Mouse (Mus musculus) liver, embryonic 16.5 days (tissue): ENCODE data around the gene Ptpn6. TPM values are rescaled to one million over a fixed set of nuclear protein-coding genes. Genes with fewer than 3 reads are reported as not detected.

Experiments used
- ATAC-seq: fragments of 200-750 bp; cut with Nextera tagmentation; 2 replicates; pipeline ENCODE4 v1.8.0; 2017; ENCODE audit warnings: low read depth, mild to moderate bottlenecking, moderate number of reproducible peaks, moderate library complexity
- H3K27ac ChIP-seq: fragments of 300-500 bp; sonication (generic); 2 replicates; pipeline ENCODE4 v1.5.1; 2014; ENCODE audit warnings: mild to moderate bottlenecking, low read length
- H3K27me3 ChIP-seq: fragments of 300-500 bp; sonication (generic); 2 replicates; pipeline ENCODE4 v1.6.1; 2014; ENCODE audit warnings: low read depth, low read length, mixed read lengths; ENCODE audit not compliant: control insufficient read depth, insufficient read depth
- H3K36me3 ChIP-seq: fragments of 300-500 bp; sonication (generic); 2 replicates; pipeline ENCODE4 v1.6.1; 2014; ENCODE audit warnings: mild to moderate bottlenecking; ENCODE audit not compliant: control insufficient read depth, insufficient read depth
- H3K4me1 ChIP-seq: fragments of 300-500 bp; sonication (generic); 2 replicates; pipeline ENCODE4 v1.6.1; 2014; ENCODE audit warnings: low read depth, low read length, mixed read lengths; ENCODE audit not compliant: control insufficient read depth
- H3K4me2 ChIP-seq: fragments of 300-500 bp; sonication (generic); 2 replicates; pipeline ENCODE4 v1.6.1; 2014; ENCODE audit warnings: low read depth, low read length, mixed read lengths
- H3K4me3 ChIP-seq: fragments of 300-500 bp; sonication (generic); 2 replicates; pipeline ENCODE4 v1.5.1; 2014; ENCODE audit warnings: low read depth, mild to moderate bottlenecking, low read length
- H3K9ac ChIP-seq: fragments of 300-500 bp; sonication (generic); 2 replicates; pipeline ENCODE4 v1.6.1; 2014; ENCODE audit warnings: low read depth, low read length
- H3K9me3 ChIP-seq: fragments of 300-500 bp; sonication (generic); replicated peaks from 2 replicates; pipeline ENCODE4 v1.6.1; 2016; ENCODE audit warnings: low read length; ENCODE audit not compliant: control insufficient read depth
- WGBS: fragments of 180-500 bp; shearing (Covaris S2); extraction: QIAGEN DNeasy Blood & Tissue Kit; methylation state at CpG from one replicate; pipeline ENCODE4 v1.1.7; 2014; ENCODE audit not compliant: insufficient replicate concordance; 5-methylcytosine and 5-hydroxymethylcytosine counted together
- polyA plus RNA-seq: library from polyadenylated mRNA; unstranded; fragments of >200 nt; fragmentation: Nextera tagmentation; extraction: Ambion mirVana; gene quantifications from 2 replicates; pipeline ENCODE4 v1.2.1, GENCODE M21; 2015

The Ptpn6 gene
- polyA plus RNA-seq, 1 experiment from 2014 or later: 38.3 TPM

GRCm38 (mm10) chr6:124702784-124703103 lies 35.8 kb downstream of the Ptpn6 start:
- Histone ChIP-seq H3K36me3 (peaks cover 71% of the 10 kb centered on the region), H3K27ac (no peak overlapping the region), H3K27me3 (no peaks in the 10 kb centered on the region), H3K4me2 (no peak overlapping the region), H3K9me3 (no peaks in the 10 kb centered on the region), H3K4me1 (no peaks in the 10 kb centered on the region; the same call in 1 of the 2 replicates), H3K9ac (no peak overlapping the region), H3K4me3 (no peak overlapping the region)
- peak; percentile 44; the same call in 1 of the 2 replicates for ATAC-seq
- 54% methylated on average over 3 of the region's 3 CpGs for WGBS

GRCm38 (mm10) chr6:124702102-124702783 lies 36.3 kb downstream of the Ptpn6 start:
- peaks cover 66% of the 10 kb centered on the region for H3K36me3 ChIP-seq

GRCm38 (mm10) chr6:124701338-124701737 lies 37.2 kb downstream of the Ptpn6 start:
- H3K4me2 ChIP-seq: no peak overlapping the region
- no peaks in the 10 kb centered on the region; the same call in 1 of the 2 replicates for H3K4me1 ChIP-seq
- H3K36me3 ChIP-seq: peaks cover 65% of the 10 kb centered on the region
- no peak for ATAC-seq
- 80% methylated on average over 8 of the region's 8 CpGs for WGBS
- no peak overlapping the region for H3K4me3 ChIP-seq
- no peak overlapping the region for H3K9ac ChIP-seq
- H3K9me3 ChIP-seq: no peaks in the 10 kb centered on the region
- H3K27ac ChIP-seq: no peak overlapping the region
- H3K27me3 ChIP-seq: no peaks in the 10 kb centered on the region

More at GRCm38 (mm10) chr6:124702102-124702783, 36.3 kb downstream of the Ptpn6 start:
- no peaks in the 10 kb centered on the region; the same call in 1 of the 2 replicates for H3K4me1 ChIP-seq
- peak; percentile 4; the same call in 1 of the 2 replicates for ATAC-seq
- 81% methylated on average over 17 of the region's 17 CpGs for WGBS
- no peaks in the 10 kb centered on the region for H3K27me3 ChIP-seq
- no peak overlapping the region for H3K27ac ChIP-seq
- H3K9ac ChIP-seq: no peak overlapping the region
- H3K4me3 ChIP-seq: no peak overlapping the region
- H3K4me2 ChIP-seq: no peak overlapping the region
- no peaks in the 10 kb centered on the region for H3K9me3 ChIP-seq

- Histone ChIP-seq H3K4me1 (no peaks in the 10 kb centered on the region; the same call in 1 of the 2 replicates), H3K4me2 (no peak overlapping the region), H3K4me3 (no peak overlapping the region), H3K36me3 (peaks cover 58% of the 10 kb centered on the region), H3K9me3 (no peaks in the 10 kb centered on the region), H3K27ac (peak overlapping the region; percentile 12; the same call in 1 of the 2 replicates), H3K27me3 (no peaks in the 10 kb centered on the region), H3K9ac (no peak overlapping the region)
- whole genome bisulfite sequencing: 77% methylated on average over 11 of the region's 11 CpGs
- peak; percentile 52 for ATAC-seq
These were observed 38.4 kb downstream of the Ptpn6 start for GRCm38 (mm10) chr6:124699962-124700610.

- no peak overlapping the region for H3K9ac ChIP-seq
- H3K27ac ChIP-seq: no peak overlapping the region
- WGBS: 81% methylated on average over 4 of the region's 4 CpGs
- H3K4me3 ChIP-seq: no peak overlapping the region
- peaks cover 51% of the 10 kb centered on the region for H3K36me3 ChIP-seq
- no peak overlapping the region for H3K4me2 ChIP-seq
- H3K27me3 ChIP-seq: no peaks in the 10 kb centered on the region
- ATAC-seq: no peak
- H3K4me1 ChIP-seq: peaks cover 3% of the 10 kb centered on the region
- H3K9me3 ChIP-seq: no peaks in the 10 kb centered on the region
These were observed 39.1 kb downstream of the Ptpn6 start for GRCm38 (mm10) chr6:124699366-124699765.

- H3K4me2 ChIP-seq: no peak overlapping the region
- no peak overlapping the region for H3K9ac ChIP-seq
- peaks cover 46% of the 10 kb centered on the region for H3K36me3 ChIP-seq
- H3K4me1 ChIP-seq: peaks cover 4% of the 10 kb centered on the region
- no peak for ATAC-seq
- no peaks in the 10 kb centered on the region for H3K27me3 ChIP-seq
- H3K9me3 ChIP-seq: no peaks in the 10 kb centered on the region
- WGBS: 69% methylated on average over 6 of the region's 6 CpGs
- H3K4me3 ChIP-seq: no peak overlapping the region
- no peak overlapping the region for H3K27ac ChIP-seq
These were observed 39.8 kb downstream of the Ptpn6 start for GRCm38 (mm10) chr6:124698751-124699150.

GRCm38 (mm10) chr6:124696441-124697150 lies 41.9 kb downstream of the Ptpn6 start:
- Histone ChIP-seq H3K4me2 (no peak overlapping the region), H3K4me3 (no peak overlapping the region), H3K27me3 (no peaks in the 10 kb centered on the region), H3K9ac (no peak overlapping the region), H3K27ac (no peak overlapping the region), H3K4me1 (peaks cover 11% of the 10 kb centered on the region), H3K9me3 (no peaks in the 10 kb centered on the region), H3K36me3 (peaks cover 26% of the 10 kb centered on the region)
- 81% methylated on average over 7 of the region's 7 CpGs for WGBS
- no peak for ATAC-seq

- peaks cover 13% of the 10 kb centered on the region for H3K4me1 ChIP-seq
- peaks cover 9% of the 10 kb centered on the region for H3K36me3 ChIP-seq
- no peak overlapping the region for H3K27ac ChIP-seq
- H3K9me3 ChIP-seq: no peaks in the 10 kb centered on the region
- no peak overlapping the region for H3K4me2 ChIP-seq
- H3K27me3 ChIP-seq: no peaks in the 10 kb centered on the region
- H3K9ac ChIP-seq: no peak overlapping the region
- no peak overlapping the region for H3K4me3 ChIP-seq
- peak; percentile 40; the same call in 1 of the 2 replicates for ATAC-seq
- 77% methylated on average over 15 of the region's 15 CpGs for WGBS
These were observed 44.2 kb downstream of the Ptpn6 start for GRCm38 (mm10) chr6:124694166-124694955.
